Mouse (Mus musculus) adrenal gland (tissue): Measurements from ENCODE around the gene Mei1.

Experiments
- intact Hi-C: fragments of 180-260 bp; cut with DNase I; formaldehyde crosslinking; loops from one replicate; pipeline ENCODE4 v1.15.1; 2025

Gene Mei1

GRCm38 (mm10) chr15:82150042-82150441, 80.2 kb downstream of the Mei1 start:
- intact Hi-C loops: no loop called here

- intact Hi-C loops: no loop called here
Observed at GRCm38 (mm10) chr15:82151176-82151575, 81.4 kb downstream of the Mei1 start.

GRCm38 (mm10) chr15:82152022-82152421, 82.2 kb downstream of the Mei1 start:
- intact Hi-C loops: no loop called here

- intact Hi-C loops: no loop called here
Observed at GRCm38 (mm10) chr15:82152435-82152834, 82.6 kb downstream of the Mei1 start.

GRCm38 (mm10) chr15:82156298-82156697, 86.5 kb downstream of the Mei1 start:
- intact Hi-C loops: no loop called here

- intact Hi-C loops: no loop called here
Observed at GRCm38 (mm10) chr15:82156902-82157301, 87.1 kb downstream of the Mei1 start.

- intact Hi-C loops: no loop called here
Observed at GRCm38 (mm10) chr15:82158243-82159035, 88.6 kb downstream of the Mei1 start.

GRCm38 (mm10) chr15:82159471-82159870, 89.7 kb downstream of the Mei1 start:
- intact Hi-C loops: no loop called here

- intact Hi-C loops: no loop called here
Observed at GRCm38 (mm10) chr15:82160731-82161640, 91.2 kb downstream of the Mei1 start.

- intact Hi-C loops: no loop called here
Observed at GRCm38 (mm10) chr15:82161965-82162600, 92.3 kb downstream of the Mei1 start.

- intact Hi-C loops: no loop called here
Observed at GRCm38 (mm10) chr15:82163356-82164060, 93.7 kb downstream of the Mei1 start.

- intact Hi-C loops: no loop called here
Observed at GRCm38 (mm10) chr15:82164061-82164399, 94.2 kb downstream of the Mei1 start.

GRCm38 (mm10) chr15:82164496-82164895, 94.7 kb downstream of the Mei1 start:
- intact Hi-C loops: no loop called here

GRCm38 (mm10) chr15:82165332-82166239, 95.8 kb downstream of the Mei1 start:
- intact Hi-C loops: loop anchor here (1.0 kb wide), 1 partner anchor 27 kb away; no protein-coding TSS in a partner anchor

- intact Hi-C loops: no loop called here
Observed at GRCm38 (mm10) chr15:82166240-82167100, 96.7 kb downstream of the Mei1 start.

- intact Hi-C loops: no loop called here
Observed at GRCm38 (mm10) chr15:82167201-82168168, 97.7 kb downstream of the Mei1 start.

- intact Hi-C loops: no loop called here
Observed at GRCm38 (mm10) chr15:82169671-82170070, 99.9 kb downstream of the Mei1 start.
